Mouse (Mus musculus): Measurements from ENCODE around the gene Gadl1.

- TF ChIP-seq EP300 (IDR thresholded peaks at IDR 0.05; ENCODE audit: low read length) = no peak
- no peak for TF ChIP-seq CTCF (conservative IDR thresholded peaks at IDR 0.05 in 1 of 2, IDR thresholded peaks at IDR 0.05 in 1 of 2; ENCODE audit: low read depth in 2 of 2, low read length in 2 of 2)
- no peak for TF ChIP-seq MAX (IDR thresholded peaks at IDR 0.05; ENCODE audit: low read length)
- TF ChIP-seq MEF2A (IDR thresholded peaks at IDR 0.05; ENCODE audit: borderline replicate concordance, low read depth, low read length) = no peak
- TF ChIP-seq SMC3 (IDR thresholded peaks at IDR 0.05; ENCODE audit: low read depth, low read length) = no peak
- no peak for TF ChIP-seq TBP (conservative IDR thresholded peaks at IDR 0.05; ENCODE audit: low read depth, low read length)
- no peak for TF ChIP-seq MXI1 (IDR thresholded peaks at IDR 0.05; ENCODE audit: low read depth, low read length)
- no peak for TF ChIP-seq MAZ (IDR thresholded peaks at IDR 0.05; ENCODE audit: low read depth, low read length)
- no peak for TF ChIP-seq POLR2A (IDR thresholded peaks at IDR 0.05; ENCODE audit: low read depth, low read length)
- TF ChIP-seq KAT2A (IDR thresholded peaks at IDR 0.05; ENCODE audit: insufficient replicate concordance, low read length) = no peak
Measured at GRCm38 (mm10) chr9:116077419-116077818, 168.2 kb downstream of the Gadl1 start.
